In genomic region chr5:66618597-66618996, GRCm38 (mm10) we compare ENCODE assay signal across 8 mouse cellular contexts. TPM values are rescaled to one million over a fixed set of nuclear protein-coding genes. Genes with fewer than 3 reads are reported as not detected.
DNase-seq lines count a peak whose midpoint lies in the region; ATAC-seq and TF ChIP-seq lines count a peak whose summit lies in the region.

Gene Apbb2 (minus strand): TSS chr5:66618784.

- peak; percentile 93 for DNase-seq in cerebellum, adult 11 months
- DNase-seq in forebrain, postnatal 0 days = peak; percentile 97
- DNase-seq in heart, postnatal 36 days = peak; percentile 95
- DNase-seq in layer of hippocampus, adult 18-20 months (ENCODE audit: low spot score in 2 of 2) = peak; percentile 96
- DNase-seq in lung, adult 18-20 months = peak; percentile 95 to 96
- DNase-seq in testis, postnatal 14 days (ENCODE audit: low spot score) = peak; percentile 92

- peak within 1 kb of the TSS; percentile 90 for H3K9ac ChIP-seq in forebrain, postnatal 0 days

- TF ChIP-seq CTCF in E14TG2a.4 (conservative IDR thresholded peaks at IDR 0.05; ENCODE audit: low read length) = no peak
- TF ChIP-seq CTCF in forebrain, postnatal 0 days (IDR thresholded peaks at IDR 0.05; ENCODE audit: low read depth) = peak; percentile 77

- peak within 1 kb of the TSS; percentile 69 for H3K4me2 ChIP-seq in forebrain, postnatal 0 days (ENCODE audit: low read depth)

- H3K27me3 ChIP-seq in E14TG2a.4 (ENCODE audit: insufficient read depth, low read length) = peaks cover 12% of the 10 kb centered on the region
- no peaks in the 10 kb centered on the region for H3K27me3 ChIP-seq in forebrain, postnatal 0 days (ENCODE audit: insufficient read depth, low read length)

- peaks cover 7% of the 10 kb centered on the region; the same call in 1 of the 2 replicates for H3K36me3 ChIP-seq in E14TG2a.4 (ENCODE audit: insufficient read depth, low read length)
- no peaks in the 10 kb centered on the region for H3K36me3 ChIP-seq in forebrain, postnatal 0 days (ENCODE audit: insufficient read depth)

- H3K9me3 ChIP-seq in E14TG2a.4 (ENCODE audit: low read length) = peaks cover 55% of the 10 kb centered on the region
- H3K9me3 ChIP-seq in forebrain, postnatal 0 days (ENCODE audit: low read length) = no peaks in the 10 kb centered on the region

- H3K27ac ChIP-seq in forebrain, postnatal 0 days (ENCODE audit: low read depth, low read length) = peak within 1 kb of the TSS; percentile 94

- H3K4me1 ChIP-seq in E14TG2a.4 (replicated peaks; ENCODE audit: low read depth, low read length) = peaks cover 20% of the 10 kb centered on the region
- 0 out of 2 replicates have a peak, but pooled peaks cover 7% of the 10 kb centered on the region for H3K4me1 ChIP-seq in forebrain, postnatal 0 days (ENCODE audit: insufficient read depth)

- H3K4me3 ChIP-seq in E14TG2a.4 (replicated peaks; ENCODE audit: low read length) = peak within 1 kb of the TSS; percentile 95
- H3K4me3 ChIP-seq in forebrain, postnatal 0 days (ENCODE audit: low read depth, low read length) = peak within 1 kb of the TSS; percentile 87

- WGBS in forebrain, postnatal 0 days = under 1% methylated on average over 34 of the region's 39 CpGs

- intact Hi-C loops in heart, postnatal 36 days (cut with DNase I) = loop anchor here (1.0 to 5.0 kb wide), 5 partner anchors 44 to 231 kb away; no protein-coding TSS in a partner anchor

- ATAC-seq in forebrain, postnatal 0 days = peak; percentile 97
- ATAC-seq in neutrophil, adult 5-6 weeks (ENCODE audit: extremely low read depth, insufficient number of reproducible peaks, low FRiP score, poor library complexity, severe bottlenecking) = peak; percentile 48; the same call in 1 of the 2 replicates

RNA-seq across cellular contexts. Expression of gene Apbb2, which starts in this region (rescaled TPM):
- 54.5 and 64.6 TPM in 2 replicates for total RNA-seq in forebrain, postnatal 0 days (2014; rRNA removed)
- polyA plus RNA-seq in forebrain, postnatal 0 days (2015; fragmentation: Nextera tagmentation; extraction: Ambion mirVana) = 56.2 and 77.2 TPM in 2 replicates
- 10 to 100 TPM; 37.3 to 52.7 TPM for total RNA-seq in heart, postnatal 36 days (2021)
- total RNA-seq in layer of hippocampus, adult 18-20 months (2021) = 10 to 100 TPM; 55.9 to 59.5 TPM
- total RNA-seq in neutrophil, adult 5-6 weeks (2017) = 0.35 and 2.1 TPM in 2 replicates

Comparison
In these comparisons a context has a peak if more than half of its experiments do, and no peak if none do; other contexts are left out.
1. Peak in every context shown above with its lines: DNase-seq, ATAC-seq, H3K4me3 ChIP-seq and H3K27ac ChIP-seq.
2. RNA of gene Apbb2 (total RNA-seq): 54.5 to 64.6 TPM in forebrain, postnatal 0 days, 55.9 to 59.5 TPM in layer of hippocampus, adult 18-20 months and 37.3 to 52.7 TPM in heart, postnatal 36 days; 0.35 to 2.1 TPM in neutrophil, adult 5-6 weeks; every median in the first group is over 10 times any median in the second.